Mouse (Mus musculus) cerebellum, adult 2 months (tissue): Measurements from ENCODE around the gene Adcy2.

ENCODE experiments used
- CTCF ChIP-seq: fragments of 200-500 bp; IDR thresholded peaks from 2 replicates; pipeline ENCODE4 v1.5.1; 2011; ENCODE audit warnings: low read depth, mild to moderate bottlenecking, control low read depth, low read length, moderate library complexity, borderline replicate concordance; ENCODE audit not compliant: insufficient read depth
- POLR2A ChIP-seq: fragments of 200-500 bp; IDR thresholded peaks from 2 replicates; pipeline ENCODE4 v1.6.1; 2011; ENCODE audit warnings: low read length, control low read depth, borderline replicate concordance; ENCODE audit not compliant: insufficient read depth

DNA sequence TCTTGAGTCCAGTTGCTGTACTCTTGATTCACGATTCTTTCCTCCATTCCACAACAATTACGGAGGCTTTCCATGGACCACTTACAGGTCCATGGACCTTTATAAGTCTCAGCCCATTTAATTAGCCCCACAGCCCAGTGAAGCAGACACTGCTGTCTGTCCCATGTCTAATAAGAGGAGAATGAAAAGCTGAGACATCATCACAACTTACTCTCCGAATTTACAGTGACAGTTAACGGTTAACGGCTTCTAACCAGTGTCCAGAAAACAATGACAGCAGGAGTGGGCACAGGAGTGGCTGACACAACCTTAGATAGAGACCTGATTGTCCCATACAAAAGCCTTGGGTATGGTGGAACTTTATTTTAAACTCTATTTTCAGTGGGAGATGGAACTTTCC is 253.9 kb downstream of the Adcy2 start:
- TF ChIP-seq CTCF (no peak), POLR2A (no peak)
